Mouse (Mus musculus) cerebellum, adult 9-10 months (tissue): ENCODE measurements at regions not wholly inside any gene's neighbourhood (a gene's known extent, or its start where the extent isn't known, plus 50 kb on each side); places are given as distances from the start of the nearest gene placed in this dataset.
"Not testable (repeated sequence)": the region's sequence is repeated elsewhere in the genome, so short reads cannot be mapped to it uniquely, and the experiment has no call there.

Experiments used
- DNase-seq: peaks from one replicate; pipeline ENCODE4 v3.0.0; 2022

- not testable (repeated sequence) for DNase-seq
These were observed 75.4 kb upstream of the Lemd2 start for GRCm38 (mm10) chr17:27279491-27280288.

GRCm38 (mm10) chr17:27277786-27278185 lies 73.5 kb upstream of the Lemd2 start:
- DNase-seq: not testable (repeated sequence)

GRCm38 (mm10) chr17:27271756-27272155 lies 67.5 kb upstream of the Lemd2 start:
- DNase-seq: not testable (repeated sequence)

- not testable (repeated sequence) for DNase-seq
These were observed 66.5 kb upstream of the Lemd2 start for GRCm38 (mm10) chr17:27270776-27271175.

GRCm38 (mm10) chr17:27264607-27265006 lies 60.3 kb upstream of the Lemd2 start:
- not testable (repeated sequence) for DNase-seq

GRCm38 (mm10) chr17:27262607-27263006 lies 58.3 kb upstream of the Lemd2 start:
- DNase-seq: no peak

GRCm38 (mm10) chr17:27261981-27262380 lies 57.7 kb upstream of the Lemd2 start:
- no peak for DNase-seq

- no peak for DNase-seq
These were observed 57.0 kb upstream of the Lemd2 start for GRCm38 (mm10) chr17:27261251-27261650.

GRCm38 (mm10) chr17:27260116-27260515 lies 55.8 kb upstream of the Lemd2 start:
- DNase-seq: no peak

- DNase-seq: no peak
These were observed 53.1 kb upstream of the Lemd2 start for GRCm38 (mm10) chr17:27257345-27257744.

GRCm38 (mm10) chr17:27255804-27256203 lies 51.5 kb upstream of the Lemd2 start:
- no peak for DNase-seq
